ENCODE assay signal across 28 mouse cellular contexts in genomic region chr6:86510979-86511378, GRCm38 (mm10).
"Had no signal": no experiment of that assay in that cellular context is flagged by ENCODE, and none has a peak within 500 bp of the region (broad histone marks: within the 10 kb centered on the region; RNA-seq: fewer than 3 reads in every experiment).

No protein-coding gene starts in this region.

- H3K27me3 ChIP-seq: embryonic facial prominence, embryonic 12.5 days; embryonic facial prominence, embryonic 13.5 days; embryonic facial prominence, embryonic 15.5 days; forebrain, embryonic 12.5 days; forebrain, embryonic 13.5 days; forebrain, embryonic 15.5 days had no signal

- H3K9me3 ChIP-seq: embryonic facial prominence, embryonic 10.5 days; embryonic facial prominence, embryonic 12.5 days; embryonic facial prominence, embryonic 13.5 days; embryonic facial prominence, embryonic 15.5 days; forebrain, embryonic 10.5 days; forebrain, embryonic 12.5 days; forebrain, embryonic 13.5 days; forebrain, embryonic 15.5 days had no signal

- H3K36me3 ChIP-seq: embryonic facial prominence, embryonic 10.5 days; embryonic facial prominence, embryonic 12.5 days; embryonic facial prominence, embryonic 13.5 days; embryonic facial prominence, embryonic 15.5 days; forebrain, embryonic 10.5 days; forebrain, embryonic 12.5 days; forebrain, embryonic 15.5 days had no signal

- H3K4me2 ChIP-seq: embryonic facial prominence, embryonic 12.5 days; embryonic facial prominence, embryonic 13.5 days; embryonic facial prominence, embryonic 15.5 days; forebrain, embryonic 12.5 days; forebrain, embryonic 13.5 days; forebrain, embryonic 15.5 days had no signal

- H3K4me3 ChIP-seq: embryonic facial prominence, embryonic 10.5 days; embryonic facial prominence, embryonic 12.5 days; embryonic facial prominence, embryonic 13.5 days; embryonic facial prominence, embryonic 15.5 days; erythroblast, embryonic 14.5 days; forebrain, embryonic 10.5 days; forebrain, embryonic 12.5 days; forebrain, embryonic 13.5 days; forebrain, embryonic 15.5 days; gastrocnemius, adult 2 months; heart, adult 2 months had no signal

- H3K9ac ChIP-seq: embryonic facial prominence, embryonic 12.5 days; embryonic facial prominence, embryonic 13.5 days; embryonic facial prominence, embryonic 15.5 days; forebrain, embryonic 12.5 days; forebrain, embryonic 13.5 days; forebrain, embryonic 15.5 days; forebrain, postnatal 0 days had no signal

- H3K27ac ChIP-seq: embryonic facial prominence, embryonic 10.5 days; embryonic facial prominence, embryonic 12.5 days; embryonic facial prominence, embryonic 13.5 days; embryonic facial prominence, embryonic 15.5 days; forebrain, embryonic 10.5 days; forebrain, embryonic 12.5 days; forebrain, embryonic 13.5 days; forebrain, embryonic 15.5 days; gastrocnemius, adult 2 months; heart, adult 2 months had no signal

- DNase-seq: cerebellum, adult 2 months; cerebellum, adult 8-10 months; cerebellum, adult 9-10 months; cerebellum, adult 9-11 months; cerebellum, postnatal 14 days; cerebellum, postnatal 25 days; cerebellum, postnatal 36 days; embryo, embryonic 11 days; forebrain, postnatal 0 days; gastrocnemius, adult 2 months; gastrocnemius, postnatal 10 days; gastrocnemius, postnatal 14 days; gastrocnemius, postnatal 25 days; gastrocnemius, postnatal 36 days; heart, adult 11 months; heart, adult 18-20 months; heart, adult 2 months had no signal

- H3K4me1 ChIP-seq: embryonic facial prominence, embryonic 10.5 days; embryonic facial prominence, embryonic 12.5 days; embryonic facial prominence, embryonic 13.5 days; embryonic facial prominence, embryonic 15.5 days; forebrain, embryonic 10.5 days; forebrain, embryonic 12.5 days; forebrain, embryonic 13.5 days; forebrain, embryonic 15.5 days had no signal

- ATAC-seq: forebrain, embryonic 13.5 days; forebrain, embryonic 14.5 days; forebrain, embryonic 15.5 days; forebrain, embryonic 16.5 days; forebrain, postnatal 0 days had no signal
